Mouse (Mus musculus) heart, postnatal 10 days (tissue): Measurements from ENCODE around the gene Gbp5. TPM values are rescaled to one million over a fixed set of nuclear protein-coding genes. Genes with fewer than 3 reads are reported as not detected.
"Not testable (repeated sequence)": the region's sequence is repeated elsewhere in the genome, so short reads cannot be mapped to it uniquely, and the experiment has no call there.

Experiments used
- DNase-seq, 2 experiments: peaks; one replicate each; pipeline ENCODE4 v3.0.0; 2021
- intact Hi-C: fragments of 180-260 bp; cut with DNase I; formaldehyde crosslinking; loops from one replicate; pipeline ENCODE4 v1.15.1; 2025
- total RNA-seq, 2 experiments: library from RNA; stranded (reverse); gene quantifications; 2 replicates each; pipeline ENCODE4 v1.2.3; 2021

Gbp5 gene
- total RNA-seq, 2 experiments from 2014 or later = 4.8 to 6.7 TPM

- intact Hi-C loops = loop anchor here (5.0 kb wide), 1 partner anchor 36 kb away; no protein-coding TSS in a partner anchor
These were observed 39.4 kb downstream of the Gbp5 start for GRCm38 (mm10) chr3:142533185-142533584.

GRCm38 (mm10) chr3:142535667-142536066 is 41.9 kb downstream of the Gbp5 start:
- intact Hi-C loops = no loop called here
- DNase-seq = no peak

More at GRCm38 (mm10) chr3:142533185-142533584, 39.4 kb downstream of the Gbp5 start:
- DNase-seq = no peak

GRCm38 (mm10) chr3:142541391-142541790 is 47.6 kb downstream of the Gbp5 start:
- DNase-seq = no peak
- intact Hi-C loops = no loop called here

- intact Hi-C loops = not testable (repeated sequence)
These were observed 49.0 kb downstream of the Gbp5 start for GRCm38 (mm10) chr3:142542776-142543175.

GRCm38 (mm10) chr3:142546690-142547089 is 52.9 kb downstream of the Gbp5 start:
- intact Hi-C loops = no loop called here
- no peak for DNase-seq

More at GRCm38 (mm10) chr3:142542776-142543175, 49.0 kb downstream of the Gbp5 start:
- not testable (repeated sequence) for DNase-seq

GRCm38 (mm10) chr3:142550052-142550676 is 56.4 kb downstream of the Gbp5 start:
- intact Hi-C loops = no loop called here
- no peak for DNase-seq

GRCm38 (mm10) chr3:142554601-142555000 is 60.8 kb downstream of the Gbp5 start:
- DNase-seq = no peak
- intact Hi-C loops = no loop called here

GRCm38 (mm10) chr3:142555623-142556022 is 61.8 kb downstream of the Gbp5 start:
- intact Hi-C loops = no loop called here
- no peak for DNase-seq

GRCm38 (mm10) chr3:142559632-142560228 is 66.0 kb downstream of the Gbp5 start, which contains the start of gene Gbp3:
Gbp3 (plus strand) TSS chr3:142560026.
- DNase-seq = peak; percentile 59 to 68
- intact Hi-C loops = loop anchor here (1.0 to 5.0 kb wide), 4 partner anchors 29 to 148 kb away; partner anchors contain the start of gene Gbp7

- DNase-seq = peak; percentile 88 to 92
- intact Hi-C loops = loop anchor here (1.0 to 5.0 kb wide), 4 partner anchors 30 to 147 kb away; partner anchors contain the start of gene Gbp7
These were observed 66.6 kb downstream of the Gbp5 start for GRCm38 (mm10) chr3:142560296-142560948.

GRCm38 (mm10) chr3:142561045-142561646 is 67.4 kb downstream of the Gbp5 start:
- DNase-seq = no peak
- intact Hi-C loops = loop anchor here (2.0 to 5.0 kb wide), 2 partner anchors 30 to 146 kb away; partner anchors contain the start of gene Gbp7

- no peak for DNase-seq
- intact Hi-C loops = loop anchor here (2.0 to 5.0 kb wide), 2 partner anchors 31 to 146 kb away; partner anchors contain the start of gene Gbp7
These were observed 67.9 kb downstream of the Gbp5 start for GRCm38 (mm10) chr3:142561666-142562065.

GRCm38 (mm10) chr3:142567490-142567889 is 73.7 kb downstream of the Gbp5 start:
- intact Hi-C loops, DNase-seq: not testable (repeated sequence)

- no peak for DNase-seq
- intact Hi-C loops = no loop called here
These were observed 77.0 kb downstream of the Gbp5 start for GRCm38 (mm10) chr3:142570738-142571137.

Other genes starting within 250 kb of the Gbp5 start
- gene Pdlim5, start 98.3 kb upstream of the Gbp5 start, total RNA-seq = 100 to 1,000 TPM; 523 to 617 TPM
- 10 to 100 TPM in 1 of 2 experiments, 1 to 10 TPM in 1; 7.1 to 10.5 TPM for gene Gbp7, start 36.4 kb downstream of the Gbp5 start, total RNA-seq
- 10 to 100 TPM in 1 of 2 experiments, 1 to 10 TPM in 1; 9.2 to 12.2 TPM for gene Gbp3, start 66.0 kb downstream of the Gbp5 start, total RNA-seq
- under 1 TPM; 0.12 TPM for gene Gbp2b, start 100.9 kb downstream of the Gbp5 start, total RNA-seq
- gene Gbp2, start 126.6 kb downstream of the Gbp5 start, total RNA-seq = 1 to 10 TPM; 7.3 to 9.5 TPM
- 1 to 10 TPM; 3.8 to 6.1 TPM for gene Kyat3, start 207.1 kb downstream of the Gbp5 start, total RNA-seq